Mouse (Mus musculus) liver, postnatal 0 days (tissue): Measurements from ENCODE around the gene Zfp618. TPM values are rescaled to one million over a fixed set of nuclear protein-coding genes. Genes with fewer than 3 reads are reported as not detected.
A peak's percentile ranks its signal among the peaks of the same experiment; 100 is the strongest.

Experiments
- ATAC-seq: fragments of 200-750 bp; cut with Nextera tagmentation; 2 replicates; pipeline ENCODE4 v1.8.0; 2017; ENCODE audit warnings: mild to moderate bottlenecking, moderate library complexity
- DNase-seq: peaks from one replicate; pipeline ENCODE4 v3.0.0-alpha.2; 2016
- H3K27ac ChIP-seq: fragments of 300-500 bp; sonication (generic); 2 replicates; pipeline ENCODE4 v1.5.1; 2014; ENCODE audit warnings: antibody characterized with exemption, moderate library complexity, mild to moderate bottlenecking, low read depth
- H3K27me3 ChIP-seq: fragments of 300-500 bp; sonication (generic); 2 replicates; pipeline ENCODE4 v1.6.1; 2014; ENCODE audit warnings: low read length, control low read depth, mixed read lengths; ENCODE audit not compliant: insufficient read depth
- H3K36me3 ChIP-seq: fragments of 300-500 bp; sonication (generic); replicated peaks from 2 replicates; pipeline ENCODE4 v1.6.1; 2014; ENCODE audit warnings: mild to moderate bottlenecking, control low read depth, low read length, moderate library complexity, mixed read lengths; ENCODE audit not compliant: insufficient read depth
- H3K4me1 ChIP-seq: fragments of 300-500 bp; sonication (generic); 2 replicates; pipeline ENCODE4 v1.6.1; 2014; ENCODE audit warnings: antibody characterized with exemption, mild to moderate bottlenecking, control low read depth; ENCODE audit not compliant: insufficient read depth
- H3K4me2 ChIP-seq: fragments of 300-500 bp; sonication (generic); 2 replicates; pipeline ENCODE4 v1.6.1; 2014; ENCODE audit warnings: low read depth, mild to moderate bottlenecking, low read length, moderate library complexity, mixed read lengths
- H3K4me3 ChIP-seq: fragments of 300-500 bp; sonication (generic); 2 replicates; pipeline ENCODE4 v1.5.1; 2014; ENCODE audit warnings: low read depth, low read length
- H3K9ac ChIP-seq: fragments of 300-500 bp; sonication (generic); replicated peaks from 2 replicates; pipeline ENCODE4 v1.6.1; 2014; ENCODE audit warnings: mild to moderate bottlenecking, moderate library complexity
- H3K9me3 ChIP-seq: fragments of 300-500 bp; sonication (generic); 2 replicates; pipeline ENCODE4 v1.6.1; 2016; ENCODE audit warnings: mild to moderate bottlenecking, control low read depth, low read length, mixed read lengths
- CTCF ChIP-seq: sonication (generic); IDR thresholded peaks from 2 replicates; pipeline ENCODE4 v1.5.1; 2016; ENCODE audit warnings: antibody characterized with exemption, low read depth
- EP300 ChIP-seq: IDR thresholded peaks from 2 replicates; pipeline ENCODE4 v1.6.1; 2016; ENCODE audit warnings: antibody characterized with exemption, low read depth, mild to moderate bottlenecking
- WGBS: fragments of 180-500 bp; shearing (Covaris S2); extraction: QIAGEN DNeasy Blood & Tissue Kit; methylation state at CpG from one replicate; pipeline ENCODE4 v1.1.7; 2014; ENCODE audit not compliant: insufficient replicate concordance; 5-methylcytosine and 5-hydroxymethylcytosine counted together
- polyA plus RNA-seq: library from polyadenylated mRNA; unstranded; fragments of >200 nt; fragmentation: Nextera tagmentation; extraction: Ambion mirVana; gene quantifications from 2 replicates; pipeline ENCODE4 v1.2.1, GENCODE M21; 2015

The Zfp618 gene
- polyA plus RNA-seq, 1 experiment from 2014 or later = 4.5 TPM

GRCm38 (mm10) chr4:63052662-63053033 is 87.3 kb downstream of the Zfp618 start:
- no peaks in the 10 kb centered on the region for H3K9me3 ChIP-seq
- no peak for TF ChIP-seq CTCF
- TF ChIP-seq EP300 = no peak
- H3K4me3 ChIP-seq = no peak overlapping the region
- no peaks in the 10 kb centered on the region for H3K27me3 ChIP-seq
- ATAC-seq = peak; percentile 45; the same call in 1 of the 2 replicates
- H3K9ac ChIP-seq = no peak overlapping the region
- DNase-seq = no peak
- H3K27ac ChIP-seq = peak overlapping the region; percentile 11
- H3K4me2 ChIP-seq = no peak overlapping the region
- H3K36me3 ChIP-seq = no peaks in the 10 kb centered on the region
- peaks cover 34% of the 10 kb centered on the region for H3K4me1 ChIP-seq
- WGBS = 35% methylated on average over 2 of the region's 2 CpGs

GRCm38 (mm10) chr4:63055216-63055745 is 89.9 kb downstream of the Zfp618 start:
- Histone ChIP-seq H3K36me3 (no peaks in the 10 kb centered on the region), H3K9me3 (no peaks in the 10 kb centered on the region), H3K4me2 (no peak overlapping the region), H3K27ac (no peak overlapping the region), H3K4me1 (peaks cover 26% of the 10 kb centered on the region), H3K9ac (no peak overlapping the region), H3K27me3 (no peaks in the 10 kb centered on the region), H3K4me3 (no peak overlapping the region)
- ATAC-seq = no peak
- TF ChIP-seq EP300 = no peak
- no peak for TF ChIP-seq CTCF
- no peak for DNase-seq
- 85% methylated on average over 10 of the region's 10 CpGs for WGBS

- 51% methylated on average over 7 of the region's 7 CpGs for WGBS
- no peak for DNase-seq
- H3K27me3 ChIP-seq = no peaks in the 10 kb centered on the region
Observed at GRCm38 (mm10) chr4:63056641-63057415, 91.5 kb downstream of the Zfp618 start.

GRCm38 (mm10) chr4:63057581-63057980 is 92.2 kb downstream of the Zfp618 start:
- no peak for ATAC-seq
- H3K9me3 ChIP-seq = no peaks in the 10 kb centered on the region
- H3K27ac ChIP-seq = no peak overlapping the region
- no peak for DNase-seq
- H3K9ac ChIP-seq = no peak overlapping the region
- H3K4me3 ChIP-seq = no peak overlapping the region
- H3K4me1 ChIP-seq = peaks cover 11% of the 10 kb centered on the region; the same call in 1 of the 2 replicates
- no peak for TF ChIP-seq CTCF
- TF ChIP-seq EP300 = no peak
- H3K4me2 ChIP-seq = no peak overlapping the region
- H3K27me3 ChIP-seq = no peaks in the 10 kb centered on the region
- 66% methylated on average over 5 of the region's 5 CpGs for WGBS
- no peaks in the 10 kb centered on the region for H3K36me3 ChIP-seq

More at GRCm38 (mm10) chr4:63056641-63057415, 91.5 kb downstream of the Zfp618 start:
- Histone ChIP-seq H3K4me2 (no peak overlapping the region), H3K4me3 (no peak overlapping the region), H3K9me3 (no peaks in the 10 kb centered on the region), H3K4me1 (peaks cover 15% of the 10 kb centered on the region; the same call in 1 of the 2 replicates), H3K27ac (no peak overlapping the region), H3K9ac (no peak overlapping the region), H3K36me3 (no peaks in the 10 kb centered on the region)
- TF ChIP-seq EP300 (no peak), CTCF (no peak)
- no peak for ATAC-seq

- Histone ChIP-seq H3K9me3 (no peaks in the 10 kb centered on the region), H3K36me3 (no peaks in the 10 kb centered on the region), H3K9ac (no peak overlapping the region), H3K4me2 (no peak overlapping the region), H3K27ac (no peak overlapping the region), H3K27me3 (no peaks in the 10 kb centered on the region), H3K4me3 (no peak overlapping the region), H3K4me1 (peaks cover 9% of the 10 kb centered on the region; the same call in 1 of the 2 replicates)
- 77% methylated on average over 4 of the region's 4 CpGs for whole genome bisulfite sequencing
- no peak for TF ChIP-seq EP300
- TF ChIP-seq CTCF = no peak
- DNase-seq = no peak
- ATAC-seq = no peak
Observed at GRCm38 (mm10) chr4:63058686-63059085, 93.3 kb downstream of the Zfp618 start.

GRCm38 (mm10) chr4:63060358-63060757 is 95.0 kb downstream of the Zfp618 start:
- Histone ChIP-seq H3K27me3 (no peaks in the 10 kb centered on the region), H3K4me1 (peaks cover 9% of the 10 kb centered on the region; the same call in 1 of the 2 replicates), H3K27ac (no peak overlapping the region), H3K4me3 (no peak overlapping the region), H3K36me3 (no peaks in the 10 kb centered on the region), H3K4me2 (no peak overlapping the region), H3K9me3 (no peaks in the 10 kb centered on the region), H3K9ac (no peak overlapping the region)
- 80% methylated on average over 6 of the region's 6 CpGs for WGBS
- DNase-seq (no peak), ATAC-seq (no peak)
- no peak for TF ChIP-seq CTCF
- no peak for TF ChIP-seq EP300
